Mouse (Mus musculus): ENCODE data around the gene Pdgfa. TPM values are rescaled to one million over a fixed set of nuclear protein-coding genes. Genes with fewer than 3 reads are reported as not detected.

Gene Pdgfa
- polyA plus RNA-seq, 1 experiment: 91.5 TPM

DNA sequence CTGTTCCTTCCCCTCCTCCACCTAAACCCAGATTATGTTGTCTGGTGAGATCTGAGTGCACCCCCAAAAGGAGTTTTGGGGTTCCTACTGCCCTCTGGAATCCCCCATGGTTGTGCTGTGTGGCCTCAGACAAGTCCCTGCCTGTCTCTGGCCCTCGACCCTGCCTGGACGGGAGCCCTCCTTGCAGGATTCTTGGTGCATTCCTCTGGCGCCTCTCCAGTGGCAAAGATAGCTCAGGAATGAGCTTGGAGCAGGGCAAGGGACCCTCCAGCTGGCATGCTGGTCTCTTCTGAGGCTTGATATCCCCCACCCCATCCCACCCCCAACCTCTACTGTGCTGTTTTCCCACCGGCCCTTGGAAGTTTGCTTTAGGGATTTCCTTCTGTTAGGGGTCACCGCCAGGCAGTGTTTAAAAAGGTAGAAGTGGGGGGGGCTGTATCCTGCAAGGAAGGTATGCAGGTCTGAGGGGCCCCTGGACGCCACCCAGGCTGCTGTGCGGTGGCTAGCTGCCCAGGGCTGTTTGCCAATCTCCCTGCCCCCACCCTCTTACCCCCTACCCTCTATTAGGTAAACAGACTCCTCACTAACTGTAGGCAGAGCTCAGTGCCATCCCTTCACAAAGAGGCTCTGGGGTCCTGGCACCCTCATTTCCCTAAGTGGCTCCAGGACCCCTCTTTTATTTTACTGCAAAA lies 31.0 kb downstream of the Pdgfa start:
- 35% methylated on average over 7 of the region's 7 CpGs for WGBS
- DNase-seq: no peak
- no peak overlapping the region for H3K4me3 ChIP-seq (replicated peaks; ENCODE audit: extremely low read depth, low read depth, low read length)
- TF ChIP-seq CTCF (IDR thresholded peaks at IDR 0.05; ENCODE audit: insufficient read depth, low read length) (no peak), POLR2A (IDR thresholded peaks at IDR 0.05; ENCODE audit: borderline replicate concordance, extremely low read depth, low read depth, low read length) (no peak)
- peaks cover 16% of the 10 kb centered on the region for H3K4me1 ChIP-seq (ENCODE audit: control insufficient read depth, insufficient read depth, low read length)

GRCm38 (mm10) chr5:138965590-138965989 lies 31.6 kb downstream of the Pdgfa start:
- Histone ChIP-seq H3K4me3 (replicated peaks; ENCODE audit: extremely low read depth, low read depth, low read length) (no peak overlapping the region), H3K4me1 (ENCODE audit: control insufficient read depth, insufficient read depth, low read length) (peaks cover 10% of the 10 kb centered on the region)
- DNase-seq: no peak
- TF ChIP-seq CTCF (IDR thresholded peaks at IDR 0.05; ENCODE audit: insufficient read depth, low read length) (no peak), POLR2A (IDR thresholded peaks at IDR 0.05; ENCODE audit: borderline replicate concordance, extremely low read depth, low read depth, low read length) (no peak)
- WGBS: 66% methylated on average over 2 of the region's 2 CpGs

DNA sequence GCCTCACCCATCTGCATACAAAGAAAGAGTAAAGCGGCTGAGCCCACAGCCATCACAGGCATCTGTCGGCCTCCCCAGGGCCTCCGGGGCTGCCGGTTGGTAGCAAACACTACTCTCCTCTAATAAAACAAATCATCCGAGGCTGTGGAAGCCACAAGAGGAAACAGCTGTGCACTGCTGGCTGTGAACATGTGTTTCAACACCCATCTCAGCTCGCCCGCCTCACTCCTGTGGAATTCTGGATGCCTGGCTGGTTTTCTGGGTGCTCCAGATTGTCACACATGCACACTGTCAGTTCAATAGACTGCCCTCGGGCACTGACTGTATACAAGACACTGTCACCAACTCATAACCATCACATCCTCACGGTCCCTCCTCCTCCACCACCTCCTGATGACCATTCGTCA lies 40.7 kb downstream of the Pdgfa start:
- WGBS: 33% methylated on average over 10 of the region's 10 CpGs
- DNase-seq: no peak
- H3K4me3 ChIP-seq (replicated peaks; ENCODE audit: extremely low read depth, low read depth, low read length): no peak overlapping the region
- peaks cover 2% of the 10 kb centered on the region; the same call in 1 of the 2 replicates for H3K4me1 ChIP-seq (ENCODE audit: control insufficient read depth, insufficient read depth, low read length)
- TF ChIP-seq POLR2A (IDR thresholded peaks at IDR 0.05; ENCODE audit: borderline replicate concordance, extremely low read depth, low read depth, low read length): no peak
- no peak for TF ChIP-seq CTCF (IDR thresholded peaks at IDR 0.05; ENCODE audit: insufficient read depth, low read length)

GRCm38 (mm10) chr5:138953986-138954385 lies 43.2 kb downstream of the Pdgfa start:
- no peaks in the 10 kb centered on the region for H3K4me1 ChIP-seq (ENCODE audit: control insufficient read depth, insufficient read depth, low read length)
- TF ChIP-seq POLR2A (IDR thresholded peaks at IDR 0.05; ENCODE audit: borderline replicate concordance, extremely low read depth, low read depth, low read length) (no peak), CTCF (IDR thresholded peaks at IDR 0.05; ENCODE audit: insufficient read depth, low read length) (no peak)
- WGBS: 92% methylated on average over 7 of the region's 7 CpGs

GRCm38 (mm10) chr5:138952969-138953368 lies 44.2 kb downstream of the Pdgfa start:
- WGBS: 29% methylated on average over 13 of the region's 13 CpGs
- no peak overlapping the region for H3K4me3 ChIP-seq (replicated peaks; ENCODE audit: extremely low read depth, low read depth, low read length)
- H3K4me1 ChIP-seq (ENCODE audit: control insufficient read depth, insufficient read depth, low read length): peaks cover 8% of the 10 kb centered on the region
- no peak for DNase-seq
- TF ChIP-seq POLR2A (IDR thresholded peaks at IDR 0.05; ENCODE audit: borderline replicate concordance, extremely low read depth, low read depth, low read length): no peak
- no peak for TF ChIP-seq CTCF (IDR thresholded peaks at IDR 0.05; ENCODE audit: insufficient read depth, low read length)

More at GRCm38 (mm10) chr5:138953986-138954385, 43.2 kb downstream of the Pdgfa start:
- DNase-seq: no peak
- H3K4me3 ChIP-seq (replicated peaks; ENCODE audit: extremely low read depth, low read depth, low read length): no peak overlapping the region

- Histone ChIP-seq H3K4me1 (ENCODE audit: control insufficient read depth, insufficient read depth, low read length) (peaks cover 10% of the 10 kb centered on the region), H3K4me3 (replicated peaks; ENCODE audit: extremely low read depth, low read depth, low read length) (no peak overlapping the region)
- no peak for DNase-seq
- 96% methylated on average over 2 of the region's 2 CpGs for WGBS
- TF ChIP-seq CTCF (IDR thresholded peaks at IDR 0.05; ENCODE audit: insufficient read depth, low read length): no peak
- TF ChIP-seq POLR2A (IDR thresholded peaks at IDR 0.05; ENCODE audit: borderline replicate concordance, extremely low read depth, low read depth, low read length): no peak
These were observed 45.9 kb downstream of the Pdgfa start for GRCm38 (mm10) chr5:138951305-138951704.

- no peak overlapping the region for H3K4me3 ChIP-seq (replicated peaks; ENCODE audit: extremely low read depth, low read depth, low read length)
- H3K4me1 ChIP-seq (ENCODE audit: control insufficient read depth, insufficient read depth, low read length): peaks cover 10% of the 10 kb centered on the region
- TF ChIP-seq CTCF (IDR thresholded peaks at IDR 0.05; ENCODE audit: insufficient read depth, low read length) (no peak), POLR2A (IDR thresholded peaks at IDR 0.05; ENCODE audit: borderline replicate concordance, extremely low read depth, low read depth, low read length) (no peak)
- 48% methylated on average over 6 of the region's 6 CpGs for WGBS
- no peak for DNase-seq
These were observed 48.0 kb downstream of the Pdgfa start for GRCm38 (mm10) chr5:138949165-138949564.

GRCm38 (mm10) chr5:138948031-138948980 lies 48.9 kb downstream of the Pdgfa start:
- WGBS: 23% methylated on average over 13 of the region's 13 CpGs
- H3K4me3 ChIP-seq (replicated peaks; ENCODE audit: extremely low read depth, low read depth, low read length): no peak overlapping the region
- peaks cover 10% of the 10 kb centered on the region for H3K4me1 ChIP-seq (ENCODE audit: control insufficient read depth, insufficient read depth, low read length)
- TF ChIP-seq CTCF (IDR thresholded peaks at IDR 0.05; ENCODE audit: insufficient read depth, low read length): no peak
- no peak for TF ChIP-seq POLR2A (IDR thresholded peaks at IDR 0.05; ENCODE audit: borderline replicate concordance, extremely low read depth, low read depth, low read length)
- peak; percentile 46 for DNase-seq

DNA sequence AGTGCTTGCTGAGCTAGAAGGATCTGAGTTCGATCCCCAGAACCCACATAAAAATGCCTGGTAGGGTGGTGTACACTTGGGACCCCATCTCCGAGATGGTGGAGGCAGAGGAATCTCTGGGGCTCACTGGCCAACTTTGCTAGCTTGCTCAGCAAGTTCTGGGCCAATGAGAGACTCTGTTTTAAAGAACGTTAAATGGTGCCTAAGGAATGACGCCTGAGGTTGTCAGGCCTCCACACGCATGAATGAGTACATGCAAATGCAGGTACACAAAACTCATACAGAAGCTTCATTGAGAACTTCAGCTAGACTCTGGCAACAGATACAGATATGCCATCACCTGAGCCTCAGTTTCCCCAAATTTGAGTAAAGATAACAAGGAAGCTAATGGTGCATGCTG lies 49.7 kb downstream of the Pdgfa start:
- H3K4me3 ChIP-seq (replicated peaks; ENCODE audit: extremely low read depth, low read depth, low read length): no peak overlapping the region
- no peak for DNase-seq
- TF ChIP-seq CTCF (IDR thresholded peaks at IDR 0.05; ENCODE audit: insufficient read depth, low read length) (no peak), POLR2A (IDR thresholded peaks at IDR 0.05; ENCODE audit: borderline replicate concordance, extremely low read depth, low read depth, low read length) (no peak)
- H3K4me1 ChIP-seq (ENCODE audit: control insufficient read depth, insufficient read depth, low read length): peaks cover 10% of the 10 kb centered on the region
- 85% methylated on average over 5 of the region's 5 CpGs for WGBS
